Mouse (Mus musculus): Measurements from ENCODE around the gene Wdr38.

DNA sequence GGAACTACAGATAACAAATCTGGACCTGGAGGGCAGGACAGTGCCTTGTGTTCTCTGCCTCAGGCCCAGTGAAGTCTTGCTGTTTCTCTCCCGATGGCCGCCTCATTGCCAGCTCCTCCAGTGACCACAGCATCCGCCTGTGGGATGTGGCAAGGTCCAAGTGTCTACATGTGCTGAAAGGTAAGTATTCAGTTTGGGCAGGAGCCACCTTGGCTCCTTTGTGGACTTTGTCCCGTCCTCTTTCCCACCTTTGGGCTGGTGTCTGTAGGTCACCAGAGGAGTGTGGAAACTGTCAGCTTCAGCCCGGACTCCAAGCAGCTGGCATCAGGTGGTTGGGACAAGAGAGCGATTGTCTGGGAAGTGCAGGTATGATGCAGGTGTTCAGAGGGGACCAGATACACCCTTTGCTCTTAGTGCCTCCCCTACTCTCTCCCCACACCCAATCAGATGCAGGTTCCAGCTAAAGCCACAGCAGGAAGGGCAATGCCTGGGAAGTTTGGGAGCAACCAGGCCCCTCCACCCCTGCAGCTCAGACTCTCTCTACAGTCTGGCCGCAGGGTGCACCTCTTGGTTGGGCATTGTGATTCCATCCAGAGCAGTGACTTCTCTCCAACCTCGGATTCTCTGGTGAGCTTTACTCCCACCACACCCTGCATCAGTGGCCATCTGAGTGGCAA, 2.8 kb downstream of the Wdr38 start:
- TF ChIP-seq CTCF (IDR thresholded peaks at IDR 0.05; ENCODE audit: control insufficient read depth, insufficient read depth, insufficient replicate concordance, low read depth, low read length) (no peak), POLR2A (IDR thresholded peaks at IDR 0.05; ENCODE audit: control insufficient read depth, low read depth, low read length) (no peak)
